Mouse (Mus musculus): ENCODE results near the gene Hs2st1. TPM values are rescaled to one million over a fixed set of nuclear protein-coding genes. Genes with fewer than 3 reads are reported as not detected.

Gene Hs2st1
- total and polyA plus RNA-seq, 3 experiments = 17.6 to 36.4 (median 29.7) TPM

DNA sequence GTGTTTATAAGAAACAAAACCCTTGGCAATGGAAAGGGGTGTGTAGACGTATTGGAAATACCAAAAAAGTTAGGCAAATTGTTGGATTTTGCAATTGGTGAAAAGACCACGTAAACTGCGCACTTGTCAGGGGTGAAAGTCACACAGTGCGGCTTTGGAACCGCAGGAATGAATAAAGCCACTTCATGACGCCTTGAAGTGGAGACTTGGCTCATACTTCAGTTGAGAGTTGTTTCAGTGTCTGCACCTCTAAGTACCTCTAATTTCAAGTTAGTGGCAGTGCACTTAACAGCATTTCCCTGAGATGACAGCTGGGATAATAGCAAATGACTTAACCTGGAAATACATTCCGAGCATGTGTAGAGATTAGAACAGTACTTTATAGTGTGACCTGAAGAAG is 4.3 kb upstream of the Hs2st1 start:
- in situ Hi-C loops (cut with MboI; ENCODE audit: low pct_ligation_motif_present, low pct_unique_long_range_greater_than_20kb, low sequenced_read_pairs) (no loop called here), dilution Hi-C loops (cut with MboI; ENCODE audit: extremely low pct_ligation_motif_present, extremely low pct_unique_long_range_greater_than_20kb, low sequenced_read_pairs) (no loop called here)
- Histone ChIP-seq H3K27me3 (replicated peaks) (no peaks in the 10 kb centered on the region), H3K4me1 (ENCODE audit: control insufficient read depth in 1 of 2, insufficient read depth in 2 of 2) (peaks cover 24 to 58% of the 10 kb centered on the region in 2 experiments), H3K4me2 (ENCODE audit: insufficient read depth, low read depth, poor library complexity, severe bottlenecking) (no peak overlapping the region), H3K79me2 (replicated peaks; ENCODE audit: control insufficient read depth, extremely low read depth, insufficient read depth, poor library complexity, severe bottlenecking) (peaks cover 74% of the 10 kb centered on the region), H3K36me3 (replicated peaks in 1 of 2; ENCODE audit: control insufficient read depth in 1 of 2, insufficient read depth in 1 of 2, low read length in 1 of 2) (peaks cover 44 to 74% of the 10 kb centered on the region in 2 experiments), H3K9ac (ENCODE audit: insufficient read depth, low read depth) (no peak overlapping the region), H3K9me3 (replicated peaks; ENCODE audit: low read length) (no peaks in the 10 kb centered on the region), H3K4me3 (replicated peaks in 1 of 3; ENCODE audit: low read depth in 2 of 3, low read length in 2 of 3, poor library complexity in 1 of 3) (no peak overlapping the region), H3K27ac (ENCODE audit: insufficient read depth, low read depth) (no peak overlapping the region)
- DNase-seq (ENCODE audit: extremely low read depth) = no peak
- no peak for TF ChIP-seq NELFE (IDR thresholded peaks at IDR 0.05; ENCODE audit: low read depth, low read length)
- TF ChIP-seq ZNF384 (IDR thresholded peaks at IDR 0.05; ENCODE audit: low read depth, low read length) = no peak
- no peak for TF ChIP-seq CHD2 (IDR thresholded peaks at IDR 0.05; ENCODE audit: low read length)
- no peak for TF ChIP-seq USF1 (IDR thresholded peaks at IDR 0.05; ENCODE audit: low read depth, low read length)
- TF ChIP-seq ZC3H11A (IDR thresholded peaks at IDR 0.05; ENCODE audit: low read depth, low read length) = no peak
- TF ChIP-seq TBP (conservative IDR thresholded peaks at IDR 0.05; ENCODE audit: low read depth, low read length) = no peak
- no peak for TF ChIP-seq JUN (IDR thresholded peaks at IDR 0.05; ENCODE audit: insufficient read depth, low read depth, low read length)
- no peak for TF ChIP-seq SIN3A (IDR thresholded peaks at IDR 0.05; ENCODE audit: low read length)
- no peak for TF ChIP-seq CTCF (conservative IDR thresholded peaks at IDR 0.05 in 1 of 2, IDR thresholded peaks at IDR 0.05 in 1 of 2; ENCODE audit: low read depth in 2 of 2, low read length in 2 of 2)
- no peak for TF ChIP-seq IRF4 (IDR thresholded peaks at IDR 0.05; ENCODE audit: low read depth, low read length)
- TF ChIP-seq RAD21 (IDR thresholded peaks at IDR 0.05; ENCODE audit: low read depth, low read length) = no peak
- TF ChIP-seq EP300 (IDR thresholded peaks at IDR 0.05; ENCODE audit: low read length) = no peak
- TF ChIP-seq PAX5 (IDR thresholded peaks at IDR 0.05; ENCODE audit: low read length) = no peak
- TF ChIP-seq ZMIZ1 (IDR thresholded peaks at IDR 0.05; ENCODE audit: low read depth, low read length) = no peak
- TF ChIP-seq CHD1 (IDR thresholded peaks at IDR 0.05; ENCODE audit: low read depth, low read length) = no peak
- no peak for TF ChIP-seq GABPA (IDR thresholded peaks at IDR 0.05; ENCODE audit: insufficient replicate concordance, low read depth, low read length)
- no peak for TF ChIP-seq JUND (conservative IDR thresholded peaks at IDR 0.05; ENCODE audit: low read depth, low read length)
- no peak for TF ChIP-seq MEF2A (IDR thresholded peaks at IDR 0.05; ENCODE audit: borderline replicate concordance, low read depth, low read length)

DNA sequence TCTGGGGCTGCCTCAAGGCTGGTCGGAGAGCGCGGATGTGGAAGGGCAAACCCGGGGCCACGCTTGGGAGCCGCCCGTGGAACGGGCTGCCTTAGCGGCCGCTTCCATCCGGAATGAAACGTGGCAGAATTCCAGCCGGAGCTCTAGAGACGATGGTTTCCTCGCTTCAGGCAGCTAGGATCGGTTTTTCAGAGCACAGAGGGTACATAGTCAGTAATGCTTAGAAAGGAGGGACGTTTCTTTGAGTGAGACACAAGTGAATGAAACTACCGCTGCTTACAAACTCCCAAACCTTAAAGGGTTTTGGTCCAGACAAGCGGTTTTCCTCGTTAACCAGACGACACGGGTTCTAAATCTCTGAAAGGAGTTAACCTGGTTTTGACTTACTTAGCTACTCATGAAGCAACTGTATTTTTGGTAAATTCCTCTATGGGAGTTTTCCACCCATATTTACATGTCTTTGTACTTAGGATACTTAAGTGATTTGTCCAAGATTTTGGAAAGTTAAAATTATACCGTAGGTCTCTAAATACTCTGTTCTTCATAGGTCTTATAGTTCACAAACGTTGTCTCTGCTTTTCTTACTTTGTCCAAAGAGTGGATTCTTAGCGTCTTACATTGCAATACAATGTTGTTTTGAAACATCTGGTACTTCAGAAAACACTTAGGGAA is 971 bp upstream of the Hs2st1 start:
- Histone ChIP-seq H3K4me3 (replicated peaks in 1 of 3; ENCODE audit: low read depth in 2 of 3, low read length in 2 of 3, poor library complexity in 1 of 3) (peak overlapping the region; percentile 75 to 84 (median 79)), H3K9me3 (replicated peaks; ENCODE audit: low read length) (no peaks in the 10 kb centered on the region), H3K27me3 (replicated peaks) (no peaks in the 10 kb centered on the region), H3K27ac (ENCODE audit: insufficient read depth, low read depth) (peak overlapping the region; percentile 47), H3K79me2 (replicated peaks; ENCODE audit: control insufficient read depth, extremely low read depth, insufficient read depth, poor library complexity, severe bottlenecking) (peaks cover 74% of the 10 kb centered on the region), H3K4me1 (ENCODE audit: control insufficient read depth in 1 of 2, insufficient read depth in 2 of 2) (peaks cover 21 to 55% of the 10 kb centered on the region in 2 experiments), H3K4me2 (ENCODE audit: insufficient read depth, low read depth, poor library complexity, severe bottlenecking) (peak overlapping the region; percentile 14; the same call in 1 of the 2 replicates), H3K36me3 (replicated peaks in 1 of 2; ENCODE audit: control insufficient read depth in 1 of 2, insufficient read depth in 1 of 2, low read length in 1 of 2) (peaks cover 23 to 41% of the 10 kb centered on the region in 2 experiments), H3K9ac (ENCODE audit: insufficient read depth, low read depth) (peak overlapping the region; percentile 87)
- no peak for DNase-seq (ENCODE audit: extremely low read depth)
- TF ChIP-seq JUND (conservative IDR thresholded peaks at IDR 0.05; ENCODE audit: low read depth, low read length) = 0 out of 2 replicates have a peak, but pooled peaks have one; percentile 18
- TF ChIP-seq HCFC1 (IDR thresholded peaks at IDR 0.05; ENCODE audit: low read depth, low read length) = no peak
- no peak for TF ChIP-seq CTCF (conservative IDR thresholded peaks at IDR 0.05 in 1 of 2, IDR thresholded peaks at IDR 0.05 in 1 of 2; ENCODE audit: low read depth in 2 of 2, low read length in 2 of 2)
- TF ChIP-seq MEF2A (IDR thresholded peaks at IDR 0.05; ENCODE audit: borderline replicate concordance, low read depth, low read length) = no peak
- no peak for TF ChIP-seq POLR2A (IDR thresholded peaks at IDR 0.05; ENCODE audit: low read depth, low read length)
- 0 out of 2 replicates have a peak, but pooled peaks have one; percentile 34 for TF ChIP-seq UBTF (IDR thresholded peaks at IDR 0.05; ENCODE audit: low read depth, low read length)
- 0 out of 2 replicates have a peak, but pooled peaks have one; percentile 44 for TF ChIP-seq MXI1 (IDR thresholded peaks at IDR 0.05; ENCODE audit: low read depth, low read length)
- no peak for TF ChIP-seq PAX5 (IDR thresholded peaks at IDR 0.05; ENCODE audit: low read length)
- peak; percentile 59 for TF ChIP-seq SIN3A (IDR thresholded peaks at IDR 0.05; ENCODE audit: low read length)
- peak; percentile 92; the same call in 1 of the 2 replicates for TF ChIP-seq CHD1 (IDR thresholded peaks at IDR 0.05; ENCODE audit: low read depth, low read length)
- 0 out of 2 replicates have a peak, but pooled peaks have one; percentile 31 for TF ChIP-seq KAT2A (IDR thresholded peaks at IDR 0.05; ENCODE audit: insufficient replicate concordance, low read length)
- TF ChIP-seq MAZ (IDR thresholded peaks at IDR 0.05; ENCODE audit: low read depth, low read length) = no peak
- no peak for TF ChIP-seq ZKSCAN1 (IDR thresholded peaks at IDR 0.05; ENCODE audit: borderline replicate concordance, low read depth, low read length)
- TF ChIP-seq ETS1 (conservative IDR thresholded peaks at IDR 0.05; ENCODE audit: low read depth, low read length) = no peak
- TF ChIP-seq ELF1 (IDR thresholded peaks at IDR 0.05; ENCODE audit: low read depth, low read length) = no peak
- dilution Hi-C loops (cut with MboI; ENCODE audit: extremely low pct_ligation_motif_present, extremely low pct_unique_long_range_greater_than_20kb, low sequenced_read_pairs) (no loop called here), in situ Hi-C loops (cut with MboI; ENCODE audit: low pct_ligation_motif_present, low pct_unique_long_range_greater_than_20kb, low sequenced_read_pairs) (no loop called here)

Measured in CH12.LX (cell line).